Mouse (Mus musculus): ENCODE measurements around the gene Sult6b1. TPM values are rescaled to one million over a fixed set of nuclear protein-coding genes. Genes with fewer than 3 reads are reported as not detected.

Gene Sult6b1
- total and polyA plus RNA-seq, 2 experiments from 2014 or later = not detected

DNA sequence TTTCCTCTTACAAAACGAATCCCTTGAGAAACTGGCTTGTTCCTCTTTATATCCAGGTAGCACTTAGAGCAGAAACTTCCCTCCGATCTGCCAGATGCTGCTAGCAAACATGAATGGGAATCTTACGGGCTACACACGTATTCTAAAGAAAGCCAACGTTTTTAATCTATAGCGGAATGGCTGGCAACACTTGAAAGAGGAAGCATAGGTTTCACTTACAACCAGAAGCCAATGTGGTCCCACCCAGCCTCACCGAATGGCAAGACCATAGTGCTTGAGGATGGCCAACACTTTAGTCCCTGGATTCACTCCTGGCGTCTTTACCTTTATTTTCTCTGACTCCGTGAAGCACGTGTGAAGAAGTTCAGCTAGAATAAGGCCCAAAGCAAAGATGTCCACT is 50.5 kb downstream of the Sult6b1 start:
- Histone ChIP-seq H3K36me3 (replicated peaks; ENCODE audit: control insufficient read depth, insufficient read depth, low read length) (peaks cover 65% of the 10 kb centered on the region), H3K4me1 (ENCODE audit: control insufficient read depth, insufficient read depth) (no peaks in the 10 kb centered on the region), H3K4me2 (ENCODE audit: low read depth, low read length) (no peak overlapping the region), H3K4me3 (ENCODE audit: low read depth, low read length) (no peak overlapping the region), H3K9ac (replicated peaks; ENCODE audit: low read depth, low read length) (no peak overlapping the region), H3K27ac (ENCODE audit: low read depth) (no peak overlapping the region), H3K9me3 (replicated peaks; ENCODE audit: control insufficient read depth, low read length) (no peaks in the 10 kb centered on the region), H3K27me3 (ENCODE audit: control insufficient read depth, insufficient read depth, low read length) (no peaks in the 10 kb centered on the region)
- WGBS = 91% methylated on average over 10 of the region's 10 CpGs
- TF ChIP-seq CTCF (IDR thresholded peaks at IDR 0.05; ENCODE audit: low read depth) (no peak), EP300 (IDR thresholded peaks at IDR 0.05; ENCODE audit: low read depth) (no peak)
- DNase-seq (ENCODE audit: low spot score) (no peak), ATAC-seq (ENCODE audit: insufficient read depth, low read depth) (no peak)

DNA sequence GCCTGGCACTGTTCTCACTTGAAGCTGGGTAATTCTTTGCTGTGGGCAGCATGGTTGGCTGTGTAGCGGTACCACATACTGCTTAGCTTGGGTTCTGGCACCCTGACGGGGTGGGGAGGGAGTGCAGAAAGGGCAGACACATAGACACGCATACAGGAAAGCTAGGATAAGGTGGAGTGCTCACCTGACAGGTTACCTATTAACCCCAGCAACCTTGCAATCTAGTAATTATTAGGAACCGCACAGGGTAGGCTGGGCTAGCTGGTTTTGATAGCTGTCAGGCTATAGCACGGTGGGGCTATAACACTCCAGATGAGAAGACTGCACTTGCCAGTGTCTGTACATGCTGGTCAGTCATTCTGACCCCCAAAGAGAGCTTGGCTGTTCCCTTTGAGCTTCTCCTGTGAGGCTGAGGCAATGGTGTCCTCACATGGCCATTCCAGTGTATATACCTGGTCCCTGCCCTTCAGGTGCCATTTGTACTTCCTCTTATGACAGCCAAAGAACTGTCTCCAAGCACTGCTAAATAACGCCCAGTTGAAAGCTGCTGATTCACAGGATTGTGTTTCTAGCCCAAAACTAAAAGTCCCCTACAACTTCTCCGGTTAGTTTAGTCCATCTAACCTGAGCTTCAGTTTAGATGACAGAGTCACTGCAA is 64.4 kb downstream of the Sult6b1 start:
- TF ChIP-seq EP300 (IDR thresholded peaks at IDR 0.05; ENCODE audit: low read depth) = no peak
- no peak for TF ChIP-seq CTCF (IDR thresholded peaks at IDR 0.05; ENCODE audit: low read depth)
- Histone ChIP-seq H3K9ac (replicated peaks; ENCODE audit: low read depth, low read length) (no peak overlapping the region), H3K4me2 (ENCODE audit: low read depth, low read length) (no peak overlapping the region), H3K27me3 (ENCODE audit: control insufficient read depth, insufficient read depth, low read length) (no peaks in the 10 kb centered on the region), H3K36me3 (replicated peaks; ENCODE audit: control insufficient read depth, insufficient read depth, low read length) (peaks cover 67% of the 10 kb centered on the region), H3K9me3 (replicated peaks; ENCODE audit: control insufficient read depth, low read length) (no peaks in the 10 kb centered on the region), H3K4me3 (ENCODE audit: low read depth, low read length) (no peak overlapping the region), H3K4me1 (ENCODE audit: control insufficient read depth, insufficient read depth) (no peaks in the 10 kb centered on the region), H3K27ac (ENCODE audit: low read depth) (no peak overlapping the region)
- DNase-seq (ENCODE audit: low spot score) (no peak), ATAC-seq (ENCODE audit: insufficient read depth, low read depth) (no peak)
- WGBS = 95% methylated on average over 7 of the region's 7 CpGs

DNA sequence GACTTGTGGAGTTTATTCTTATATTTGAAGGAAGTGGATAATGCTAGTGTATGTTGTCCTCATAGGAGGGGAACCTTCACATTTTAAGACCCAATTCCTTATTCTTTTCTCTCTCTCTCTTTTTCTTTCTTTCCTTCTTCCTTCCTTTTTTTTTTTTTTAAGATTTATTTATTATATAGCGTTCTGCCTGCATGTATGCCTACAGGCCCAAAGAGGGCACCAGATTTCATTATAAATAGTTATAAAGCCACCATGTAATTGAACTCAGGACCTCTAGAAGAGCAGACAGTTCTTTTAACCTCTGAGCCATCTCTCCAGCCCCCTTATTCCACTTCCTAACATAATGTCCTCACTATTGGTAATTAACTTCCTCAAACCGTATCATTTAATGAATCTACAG is 70.7 kb downstream of the Sult6b1 start:
- 25% methylated on average over 2 of the region's 2 CpGs for WGBS
- Histone ChIP-seq H3K9ac (replicated peaks; ENCODE audit: low read depth, low read length) (peak overlapping the region; percentile 52), H3K4me1 (ENCODE audit: control insufficient read depth, insufficient read depth) (no peaks in the 10 kb centered on the region), H3K27ac (ENCODE audit: low read depth) (peak overlapping the region; percentile 80), H3K36me3 (replicated peaks; ENCODE audit: control insufficient read depth, insufficient read depth, low read length) (peaks cover 22% of the 10 kb centered on the region), H3K4me3 (ENCODE audit: low read depth, low read length) (peak overlapping the region; percentile 87), H3K4me2 (ENCODE audit: low read depth, low read length) (peak overlapping the region; percentile 88), H3K9me3 (replicated peaks; ENCODE audit: control insufficient read depth, low read length) (no peaks in the 10 kb centered on the region), H3K27me3 (ENCODE audit: control insufficient read depth, insufficient read depth, low read length) (no peaks in the 10 kb centered on the region)
- TF ChIP-seq EP300 (IDR thresholded peaks at IDR 0.05; ENCODE audit: low read depth) (no peak), CTCF (IDR thresholded peaks at IDR 0.05; ENCODE audit: low read depth) (no peak)
- DNase-seq (ENCODE audit: low spot score) = peak; percentile 7
- ATAC-seq (ENCODE audit: insufficient read depth, low read depth) = no peak

DNA sequence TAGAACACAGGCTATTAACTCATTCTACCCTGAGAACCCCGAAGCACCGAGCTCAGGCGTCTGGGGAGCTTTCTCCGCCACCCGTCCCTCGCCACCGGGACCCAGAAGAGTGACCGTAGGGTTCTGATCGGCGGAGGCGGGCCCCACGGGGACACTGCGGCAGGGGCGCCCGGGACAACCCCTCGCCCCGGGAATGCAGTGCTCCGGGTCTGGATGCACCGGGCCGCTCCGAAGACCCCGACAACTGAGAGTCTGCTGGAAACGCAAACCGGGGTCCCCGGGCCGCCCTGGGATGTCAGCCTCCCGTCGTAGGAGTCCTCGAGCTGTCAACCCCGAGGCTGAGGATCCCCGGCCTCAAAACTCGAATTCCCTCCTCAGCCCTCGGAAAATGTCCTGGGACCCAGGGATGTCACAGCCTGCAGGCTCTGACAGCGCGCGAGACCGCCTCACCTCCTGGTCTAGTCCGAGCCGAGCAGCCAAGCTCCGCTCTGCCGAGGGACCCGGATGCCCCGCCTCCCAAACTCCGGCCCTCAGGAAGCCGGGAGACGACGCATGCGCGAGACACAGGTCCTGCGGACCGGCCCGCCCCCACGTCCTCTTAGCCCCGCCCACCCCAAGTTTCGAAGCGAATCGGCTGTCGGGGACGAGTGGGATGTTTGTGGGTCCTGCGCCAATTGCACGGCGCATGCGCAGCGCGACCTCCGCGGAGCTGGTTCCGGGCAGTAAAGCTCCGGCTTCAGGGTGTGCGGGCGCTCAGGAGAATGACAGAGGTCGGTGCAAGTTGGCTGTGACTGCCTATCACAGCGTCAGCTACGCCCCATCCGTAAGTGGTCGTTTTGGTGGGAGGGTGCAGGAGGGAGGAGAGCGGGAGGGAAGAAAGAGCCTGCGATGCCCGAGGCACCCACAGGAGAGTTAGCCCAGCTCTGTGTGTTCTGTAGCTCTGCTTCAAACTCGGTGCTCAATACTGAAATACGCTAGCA is 71.6 kb downstream of the Sult6b1 start, which contains the start of the genes Heatr5b and Gpatch11:
TSS of gene Heatr5b (minus strand) at position 509 of the 980 bp plus-strand sequence.
TSS of gene Gpatch11 (plus strand) at position 712 of the 980 bp plus-strand sequence.
- TF ChIP-seq CTCF (IDR thresholded peaks at IDR 0.05; ENCODE audit: low read depth) (no peak), EP300 (IDR thresholded peaks at IDR 0.05; ENCODE audit: low read depth) (no peak)
- Histone ChIP-seq H3K27ac (ENCODE audit: low read depth) (peak within 1 kb of the TSS; percentile 80), H3K4me3 (ENCODE audit: low read depth, low read length) (peak within 1 kb of the TSS; percentile 87), H3K4me1 (ENCODE audit: control insufficient read depth, insufficient read depth) (no peaks in the 10 kb centered on the region), H3K36me3 (replicated peaks; ENCODE audit: control insufficient read depth, insufficient read depth, low read length) (peaks cover 25% of the 10 kb centered on the region), H3K9me3 (replicated peaks; ENCODE audit: control insufficient read depth, low read length) (no peaks in the 10 kb centered on the region), H3K27me3 (ENCODE audit: control insufficient read depth, insufficient read depth, low read length) (no peaks in the 10 kb centered on the region), H3K9ac (replicated peaks; ENCODE audit: low read depth, low read length) (peak within 1 kb of the TSS; percentile 84), H3K4me2 (ENCODE audit: low read depth, low read length) (peak within 1 kb of the TSS; percentile 89)
- under 1% methylated on average over 81 of the region's 81 CpGs for WGBS
- DNase-seq (ENCODE audit: low spot score) (peak; percentile 99), ATAC-seq (ENCODE audit: insufficient read depth, low read depth) (peak; percentile 97)

Other genes starting within 250 kb of the Sult6b1 start
- gene Strn, start 169.8 kb downstream of the Sult6b1 start, total RNA-seq (2014; rRNA removed; ENCODE audit: low replicate concordance) = 29.1 and 44.3 TPM in 2 replicates
- gene Strn, start 169.8 kb downstream of the Sult6b1 start, polyA plus RNA-seq (2015; fragmentation: Nextera tagmentation; extraction: Ambion mirVana) = 8.0 and 8.2 TPM in 2 replicates
- 38.6 and 56.7 TPM in 2 replicates for gene Heatr5b, start 71.6 kb downstream of the Sult6b1 start, total RNA-seq (2014; rRNA removed; ENCODE audit: low replicate concordance)
- 13.8 and 16.3 TPM in 2 replicates for gene Heatr5b, start 71.6 kb downstream of the Sult6b1 start, polyA plus RNA-seq (2015; fragmentation: Nextera tagmentation; extraction: Ambion mirVana)
- gene Gpatch11, start 71.4 kb downstream of the Sult6b1 start, total RNA-seq (2014; rRNA removed; ENCODE audit: low replicate concordance) = 3.8 and 4.6 TPM in 2 replicates
- gene Gpatch11, start 71.4 kb downstream of the Sult6b1 start, polyA plus RNA-seq (2015; fragmentation: Nextera tagmentation; extraction: Ambion mirVana) = 43.7 and 45.0 TPM in 2 replicates
- 4.7 and 15.6 TPM in 2 replicates for gene Eif2ak2, start 24.4 kb downstream of the Sult6b1 start, total RNA-seq (2014; rRNA removed; ENCODE audit: low replicate concordance)
- gene Eif2ak2, start 24.4 kb downstream of the Sult6b1 start, polyA plus RNA-seq (2015; fragmentation: Nextera tagmentation; extraction: Ambion mirVana) = 7.4 and 11.6 TPM in 2 replicates
- 21.4 and 56.7 TPM in 2 replicates for gene Cebpzos, start 9.5 kb upstream of the Sult6b1 start, total RNA-seq (2014; rRNA removed; ENCODE audit: low replicate concordance)
- gene Cebpzos, start 9.5 kb upstream of the Sult6b1 start, polyA plus RNA-seq (2015; fragmentation: Nextera tagmentation; extraction: Ambion mirVana) = 134 and 145 TPM in 2 replicates
- gene Cebpz, start 30.1 kb upstream of the Sult6b1 start, total RNA-seq (2014; rRNA removed; ENCODE audit: low replicate concordance) = 6.1 and 9.4 TPM in 2 replicates
- gene Cebpz, start 30.1 kb upstream of the Sult6b1 start, polyA plus RNA-seq (2015; fragmentation: Nextera tagmentation; extraction: Ambion mirVana) = 27.9 and 28.4 TPM in 2 replicates
- 21.5 and 31.8 TPM in 2 replicates for gene Ndufaf7, start 30.1 kb upstream of the Sult6b1 start, total RNA-seq (2014; rRNA removed; ENCODE audit: low replicate concordance)
- gene Ndufaf7, start 30.1 kb upstream of the Sult6b1 start, polyA plus RNA-seq (2015; fragmentation: Nextera tagmentation; extraction: Ambion mirVana) = 60.7 and 61.6 TPM in 2 replicates
- gene Prkd3, start 113.8 kb upstream of the Sult6b1 start, total RNA-seq (2014; rRNA removed; ENCODE audit: low replicate concordance) = 36.8 and 39.7 TPM in 2 replicates
- 11.7 and 12.4 TPM in 2 replicates for gene Prkd3, start 113.8 kb upstream of the Sult6b1 start, polyA plus RNA-seq (2015; fragmentation: Nextera tagmentation; extraction: Ambion mirVana)
- 8.2 and 26.3 TPM in 2 replicates for gene Qpct, start 144.9 kb upstream of the Sult6b1 start, total RNA-seq (2014; rRNA removed; ENCODE audit: low replicate concordance)
- 21.2 TPM in 2 replicates for gene Qpct, start 144.9 kb upstream of the Sult6b1 start, polyA plus RNA-seq (2015; fragmentation: Nextera tagmentation; extraction: Ambion mirVana)

All from heart, postnatal 0 days (tissue).